Mouse (Mus musculus) heart, embryonic 12.5 days (tissue): Measurements from ENCODE around the gene Bcar3. TPM values are rescaled to one million over a fixed set of nuclear protein-coding genes. Genes with fewer than 3 reads are reported as not detected.

Experiments
- ATAC-seq: fragments of 200-750 bp; cut with Nextera tagmentation; 2 replicates; pipeline ENCODE4 v1.8.0; 2017; ENCODE audit warnings: moderate TSS enrichment, moderate library complexity; ENCODE audit not compliant: insufficient number of reproducible peaks, low FRiP score
- H3K27ac ChIP-seq: fragments of 300-500 bp; sonication (generic); 2 replicates; pipeline ENCODE4 v1.5.1; 2016; ENCODE audit warnings: mild to moderate bottlenecking, moderate library complexity; ENCODE audit not compliant: poor library complexity, severe bottlenecking
- H3K27me3 ChIP-seq: fragments of 300-500 bp; sonication (generic); replicated peaks from 2 replicates; pipeline ENCODE4 v1.6.1; 2016; ENCODE audit warnings: mild to moderate bottlenecking, moderate library complexity
- H3K36me3 ChIP-seq: fragments of 300-500 bp; sonication (generic); 2 replicates; pipeline ENCODE4 v1.6.1; 2016; ENCODE audit warnings: mild to moderate bottlenecking, moderate library complexity
- H3K4me1 ChIP-seq: fragments of 300-500 bp; sonication (generic); replicated peaks from 2 replicates; pipeline ENCODE4 v1.6.1; 2016; ENCODE audit warnings: mild to moderate bottlenecking
- H3K4me2 ChIP-seq: fragments of 300-500 bp; sonication (generic); 2 replicates; pipeline ENCODE4 v1.6.1; 2016; ENCODE audit warnings: mild to moderate bottlenecking, moderate library complexity
- H3K4me3 ChIP-seq: fragments of 300-500 bp; sonication (generic); 2 replicates; pipeline ENCODE4 v1.5.1; 2016; ENCODE audit warnings: mild to moderate bottlenecking
- H3K9ac ChIP-seq: fragments of 300-500 bp; sonication (generic); 2 replicates; pipeline ENCODE4 v1.6.1; 2016; ENCODE audit warnings: mild to moderate bottlenecking, moderate library complexity
- H3K9me3 ChIP-seq: fragments of 300-500 bp; sonication (generic); replicated peaks from 2 replicates; pipeline ENCODE4 v1.6.1; 2016; ENCODE audit warnings: mild to moderate bottlenecking, moderate library complexity
- WGBS: fragments of 180-500 bp; shearing (Covaris S2); methylation state at CpG from one replicate; pipeline ENCODE4 v1.1.7; 2016; 5-methylcytosine and 5-hydroxymethylcytosine counted together
- polyA plus RNA-seq: library from polyadenylated mRNA; unstranded; fragments of >200 nt; fragmentation: Nextera tagmentation; extraction: Ambion mirVana; gene quantifications from 2 replicates; pipeline ENCODE4 v1.2.1, GENCODE M21; 2016

Gene Bcar3
- polyA plus RNA-seq, 1 experiment from 2014 or later, result 7.3 TPM

- Histone ChIP-seq H3K27ac (no peak overlapping the region), H3K4me2 (no peak overlapping the region), H3K9ac (no peak overlapping the region), H3K9me3 (no peaks in the 10 kb centered on the region), H3K36me3 (no peaks in the 10 kb centered on the region), H3K4me1 (peaks cover 3% of the 10 kb centered on the region; the same call in 1 of the 2 replicates), H3K4me3 (no peak overlapping the region), H3K27me3 (0 out of 2 replicates have a peak, but pooled peaks cover 8% of the 10 kb centered on the region)
- no peak for ATAC-seq
- 54% methylated on average over 7 of the region's 7 CpGs for WGBS
Observed at GRCm38 (mm10) chr3:122438143-122438825, 144.3 kb downstream of the Bcar3 start.

GRCm38 (mm10) chr3:122445696-122446095 is 151.8 kb downstream of the Bcar3 start:
- WGBS, result 83% methylated on average over 11 of the region's 11 CpGs
- Histone ChIP-seq H3K4me2 (no peak overlapping the region), H3K9me3 (peaks cover 8% of the 10 kb centered on the region; the same call in 1 of the 2 replicates), H3K27me3 (0 out of 2 replicates have a peak, but pooled peaks cover 3% of the 10 kb centered on the region), H3K27ac (no peak overlapping the region), H3K4me3 (no peak overlapping the region), H3K36me3 (peaks cover 5% of the 10 kb centered on the region; the same call in 1 of the 2 replicates), H3K4me1 (no peaks in the 10 kb centered on the region), H3K9ac (no peak overlapping the region)
- ATAC-seq, result no peak

- Histone ChIP-seq H3K9me3 (peaks cover 8% of the 10 kb centered on the region; the same call in 1 of the 2 replicates), H3K27ac (no peak overlapping the region), H3K9ac (no peak overlapping the region), H3K36me3 (peaks cover 5% of the 10 kb centered on the region; the same call in 1 of the 2 replicates), H3K4me1 (no peaks in the 10 kb centered on the region), H3K4me3 (no peak overlapping the region), H3K27me3 (0 out of 2 replicates have a peak, but pooled peaks cover 3% of the 10 kb centered on the region), H3K4me2 (no peak overlapping the region)
- no peak for ATAC-seq
- 73% methylated on average over 8 of the region's 8 CpGs for WGBS
Observed at GRCm38 (mm10) chr3:122446678-122447077, 152.7 kb downstream of the Bcar3 start.

GRCm38 (mm10) chr3:122448196-122448595 is 154.3 kb downstream of the Bcar3 start:
- ATAC-seq, result no peak
- Histone ChIP-seq H3K27ac (no peak overlapping the region), H3K4me3 (no peak overlapping the region), H3K4me1 (no peaks in the 10 kb centered on the region), H3K27me3 (0 out of 2 replicates have a peak, but pooled peaks cover 3% of the 10 kb centered on the region), H3K9ac (no peak overlapping the region), H3K4me2 (no peak overlapping the region), H3K9me3 (peaks cover 8% of the 10 kb centered on the region; the same call in 1 of the 2 replicates), H3K36me3 (peaks cover 5% of the 10 kb centered on the region; the same call in 1 of the 2 replicates)
- 92% methylated on average over 13 of the region's 13 CpGs for WGBS

- H3K4me3 ChIP-seq, result no peak overlapping the region
- H3K4me2 ChIP-seq, result no peak overlapping the region
- no peaks in the 10 kb centered on the region for H3K36me3 ChIP-seq
- H3K9ac ChIP-seq, result no peak overlapping the region
- H3K4me1 ChIP-seq, result no peaks in the 10 kb centered on the region
- 0 out of 2 replicates have a peak, but pooled peaks cover 3% of the 10 kb centered on the region for H3K27me3 ChIP-seq
- H3K27ac ChIP-seq, result no peak overlapping the region
- 83% methylated on average over 7 of the region's 7 CpGs for WGBS
- no peak for ATAC-seq
- 0 out of 2 replicates have a peak, but pooled peaks cover under 1% of the 10 kb centered on the region for H3K9me3 ChIP-seq
Observed at GRCm38 (mm10) chr3:122450041-122450440, 156.1 kb downstream of the Bcar3 start.

GRCm38 (mm10) chr3:122453875-122454274 is 159.9 kb downstream of the Bcar3 start:
- WGBS, result 72% methylated on average over 11 of the region's 11 CpGs
- no peaks in the 10 kb centered on the region for H3K36me3 ChIP-seq
- H3K27ac ChIP-seq, result no peak overlapping the region
- H3K4me1 ChIP-seq, result no peaks in the 10 kb centered on the region
- no peak for ATAC-seq
- no peak overlapping the region for H3K4me3 ChIP-seq
- H3K9me3 ChIP-seq, result no peaks in the 10 kb centered on the region
- no peak overlapping the region for H3K4me2 ChIP-seq
- peaks cover 28% of the 10 kb centered on the region for H3K27me3 ChIP-seq
- H3K9ac ChIP-seq, result no peak overlapping the region

- no peak overlapping the region for H3K9ac ChIP-seq
- WGBS, result 76% methylated on average over 4 of the region's 4 CpGs
- no peak overlapping the region for H3K4me2 ChIP-seq
- H3K4me1 ChIP-seq, result no peaks in the 10 kb centered on the region; the same call in 1 of the 2 replicates
- no peaks in the 10 kb centered on the region for H3K36me3 ChIP-seq
- no peak for ATAC-seq
- H3K27me3 ChIP-seq, result peaks cover 40% of the 10 kb centered on the region
- no peaks in the 10 kb centered on the region for H3K9me3 ChIP-seq
- H3K27ac ChIP-seq, result no peak overlapping the region
- no peak overlapping the region for H3K4me3 ChIP-seq
Observed at GRCm38 (mm10) chr3:122456156-122456555, 162.2 kb downstream of the Bcar3 start.

- Histone ChIP-seq H3K4me1 (no peaks in the 10 kb centered on the region; the same call in 1 of the 2 replicates), H3K27me3 (peaks cover 45% of the 10 kb centered on the region), H3K4me2 (no peak overlapping the region), H3K36me3 (no peaks in the 10 kb centered on the region), H3K9ac (no peak overlapping the region), H3K9me3 (no peaks in the 10 kb centered on the region), H3K27ac (no peak overlapping the region), H3K4me3 (no peak overlapping the region)
- no peak for ATAC-seq
- WGBS, result 72% methylated on average over 4 of the region's 4 CpGs
Observed at GRCm38 (mm10) chr3:122456807-122457206, 162.9 kb downstream of the Bcar3 start.

- Histone ChIP-seq H3K4me1 (peaks cover 5% of the 10 kb centered on the region), H3K4me2 (no peak overlapping the region), H3K27me3 (peaks cover 50% of the 10 kb centered on the region), H3K27ac (no peak overlapping the region), H3K4me3 (no peak overlapping the region), H3K9ac (no peak overlapping the region), H3K36me3 (no peaks in the 10 kb centered on the region), H3K9me3 (no peaks in the 10 kb centered on the region)
- WGBS, result 45% methylated on average over 1 of the region's 1 CpGs
- no peak for ATAC-seq
Observed at GRCm38 (mm10) chr3:122457723-122458122, 163.8 kb downstream of the Bcar3 start.

- peaks cover 60% of the 10 kb centered on the region for H3K27me3 ChIP-seq
- no peaks in the 10 kb centered on the region for H3K36me3 ChIP-seq
- WGBS, result 49% methylated on average over 8 of the region's 8 CpGs
- H3K4me1 ChIP-seq, result peaks cover 6% of the 10 kb centered on the region
- H3K27ac ChIP-seq, result no peak overlapping the region
- no peak overlapping the region for H3K4me3 ChIP-seq
- no peak for ATAC-seq
- no peak overlapping the region for H3K4me2 ChIP-seq
- H3K9ac ChIP-seq, result no peak overlapping the region
- H3K9me3 ChIP-seq, result no peaks in the 10 kb centered on the region
Observed at GRCm38 (mm10) chr3:122458743-122459142, 164.8 kb downstream of the Bcar3 start.

GRCm38 (mm10) chr3:122460848-122461511 is 167.0 kb downstream of the Bcar3 start:
- WGBS, result 61% methylated on average over 8 of the region's 8 CpGs

More at GRCm38 (mm10) chr3:122460848-122461511, 167.0 kb downstream of the Bcar3 start:
- Histone ChIP-seq H3K9ac (no peak overlapping the region), H3K4me2 (no peak overlapping the region), H3K4me3 (no peak overlapping the region), H3K36me3 (no peaks in the 10 kb centered on the region), H3K27ac (no peak overlapping the region), H3K4me1 (peaks cover 6% of the 10 kb centered on the region), H3K27me3 (peaks cover 71% of the 10 kb centered on the region), H3K9me3 (no peaks in the 10 kb centered on the region)
- no peak for ATAC-seq
